Mouse (Mus musculus) heart, embryonic 14.5 days (tissue): Measurements from ENCODE around the gene Gmeb2. TPM values are rescaled to one million over a fixed set of nuclear protein-coding genes. Genes with fewer than 3 reads are reported as not detected.

Experiments
- ATAC-seq: fragments of 200-750 bp; cut with Nextera tagmentation; 2 replicates; pipeline ENCODE4 v1.8.0; 2017; ENCODE audit warnings: low read depth, moderate TSS enrichment; ENCODE audit not compliant: insufficient number of reproducible peaks, insufficient read depth, low FRiP score
- H3K27ac ChIP-seq, 2 experiments: fragments of 200-500 bp in 1 of 2; fragments of 300-500 bp in 1 of 2; sonication (generic) in 1 of 2; replicated peaks in 1 of 2; 2 replicates each; pipeline ENCODE4 v1.5.1; 2012 to 2014; ENCODE audit warnings: low read depth in 2 of 2, low read length in 2 of 2, control low read depth in 1 of 2, mild to moderate bottlenecking in 1 of 2, mixed read lengths in 1 of 2; ENCODE audit not compliant: control insufficient read depth in 1 of 2, insufficient read depth in 1 of 2
- H3K27me3 ChIP-seq: fragments of 300-500 bp; sonication (generic); 2 replicates; pipeline ENCODE4 v1.6.1; 2014; ENCODE audit warnings: mild to moderate bottlenecking, low read length, control low read depth; ENCODE audit not compliant: control insufficient read depth, insufficient read depth
- H3K36me3 ChIP-seq: fragments of 300-500 bp; sonication (generic); 2 replicates; pipeline ENCODE4 v1.6.1; 2014; ENCODE audit warnings: mild to moderate bottlenecking, control low read depth, low read length, mixed read lengths; ENCODE audit not compliant: control insufficient read depth, insufficient read depth
- H3K4me1 ChIP-seq, 2 experiments: fragments of 200-500 bp in 1 of 2; fragments of 300-500 bp in 1 of 2; sonication (generic) in 1 of 2; 2 replicates each; pipeline ENCODE4 v1.6.1; 2012 to 2014; ENCODE audit warnings: low read length in 2 of 2, control low read depth in 1 of 2, mixed read lengths in 1 of 2; ENCODE audit not compliant: control insufficient read depth in 2 of 2, insufficient read depth in 2 of 2
- H3K4me2 ChIP-seq: fragments of 300-500 bp; sonication (generic); 2 replicates; pipeline ENCODE4 v1.6.1; 2014; ENCODE audit warnings: mild to moderate bottlenecking, low read length
- H3K4me3 ChIP-seq, 2 experiments: fragments of 200-500 bp in 1 of 2; fragments of 300-500 bp in 1 of 2; sonication (generic) in 1 of 2; 2 replicates each; pipeline ENCODE4 v1.5.1; 2012 to 2014; ENCODE audit warnings: low read length in 2 of 2, mild to moderate bottlenecking in 2 of 2, control low read depth in 1 of 2, low read depth in 1 of 2, moderate library complexity in 1 of 2; ENCODE audit not compliant: control insufficient read depth in 1 of 2, insufficient read depth in 1 of 2
- H3K9ac ChIP-seq: fragments of 300-500 bp; sonication (generic); 2 replicates; pipeline ENCODE4 v1.6.1; 2014; ENCODE audit warnings: mild to moderate bottlenecking, low read length
- H3K9me3 ChIP-seq: fragments of 300-500 bp; sonication (generic); 2 replicates; pipeline ENCODE4 v1.6.1; 2016; ENCODE audit warnings: low read length, control low read depth; ENCODE audit not compliant: control insufficient read depth
- WGBS: fragments of 180-500 bp; shearing (Covaris S2); extraction: QIAGEN DNeasy Blood & Tissue Kit; methylation state at CpG from one replicate; pipeline ENCODE4 v1.1.7; 2014; 5-methylcytosine and 5-hydroxymethylcytosine counted together
- polyA plus RNA-seq: library from polyadenylated mRNA; unstranded; fragments of >200 nt; fragmentation: Nextera tagmentation; extraction: Ambion mirVana; gene quantifications from 2 replicates; pipeline ENCODE4 v1.2.1, GENCODE M21; 2014

Gmeb2 gene
- polyA plus RNA-seq, 1 experiment from 2014 or later, result 9.1 TPM

- 5% methylated on average over 23 of the region's 23 CpGs for WGBS
- H3K4me1 ChIP-seq, result peaks cover 4 to 6% of the 10 kb centered on the region in 2 experiments; a peak in 2 of 4 replicates
- peaks cover 46% of the 10 kb centered on the region for H3K27me3 ChIP-seq
- H3K4me3 ChIP-seq, result peak within 1 kb of the TSS in 1 of 2 experiments; percentile 19; a peak in 2 of 4 replicates
- H3K36me3 ChIP-seq, result no peaks in the 10 kb centered on the region
- ATAC-seq, result no peak; the same call in 1 of the 2 replicates
- H3K9me3 ChIP-seq, result no peaks in the 10 kb centered on the region
- no peak within 1 kb of the TSS for H3K27ac ChIP-seq
- peak within 1 kb of the TSS; percentile 42 for H3K4me2 ChIP-seq
- H3K9ac ChIP-seq, result no peak within 1 kb of the TSS
These were observed 26.4 kb upstream of the Gmeb2 start, which contains the start of gene Stmn3 for GRCm38 (mm10) chr2:181314080-181314810. Gene Stmn3 (minus strand): TSS chr2:181314500.

GRCm38 (mm10) chr2:181313344-181314079 lies 25.7 kb upstream of the Gmeb2 start:
- Histone ChIP-seq H3K27ac (no peak overlapping the region), H3K9me3 (no peaks in the 10 kb centered on the region), H3K9ac (no peak overlapping the region), H3K4me3 (peak overlapping the region in 1 of 2 experiments; percentile 19; a peak in 2 of 4 replicates), H3K27me3 (peaks cover 46% of the 10 kb centered on the region), H3K36me3 (no peaks in the 10 kb centered on the region), H3K4me1 (peaks cover 4% of the 10 kb centered on the region in 2 experiments; a peak in 2 of 4 replicates), H3K4me2 (peak overlapping the region; percentile 42)
- 5% methylated on average over 35 of the region's 35 CpGs for WGBS
- ATAC-seq, result no peak

DNA sequence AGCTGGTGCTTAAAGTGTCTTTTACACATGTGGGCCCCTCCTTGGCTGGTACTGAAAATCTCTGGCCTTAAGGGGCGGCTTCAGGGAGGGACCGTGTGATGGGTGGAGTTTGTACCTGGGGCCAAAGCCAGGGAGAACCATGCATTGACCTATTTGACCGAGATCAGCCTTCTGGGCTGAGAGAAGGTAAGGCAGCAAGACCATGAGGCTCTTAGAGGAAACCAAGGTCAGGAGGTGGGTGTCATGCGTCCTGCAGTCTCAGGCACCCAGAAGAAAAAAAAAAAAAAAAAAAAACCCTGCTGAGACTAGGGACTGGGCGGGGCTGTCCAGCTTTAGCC lies 25.1 kb upstream of the Gmeb2 start:
- H3K4me3 ChIP-seq, result no peak overlapping the region
- peaks cover 47% of the 10 kb centered on the region for H3K27me3 ChIP-seq
- no peaks in the 10 kb centered on the region for H3K9me3 ChIP-seq
- H3K4me2 ChIP-seq, result no peak overlapping the region
- ATAC-seq, result no peak
- peaks cover 4% of the 10 kb centered on the region in 2 experiments; a peak in 2 of 4 replicates for H3K4me1 ChIP-seq
- WGBS, result 11% methylated on average over 5 of the region's 5 CpGs
- H3K9ac ChIP-seq, result no peak overlapping the region
- H3K36me3 ChIP-seq, result no peaks in the 10 kb centered on the region
- no peak overlapping the region for H3K27ac ChIP-seq

GRCm38 (mm10) chr2:181312435-181312834 lies 24.6 kb upstream of the Gmeb2 start:
- WGBS, result 51% methylated on average over 3 of the region's 3 CpGs

GRCm38 (mm10) chr2:181307144-181307804 lies 19.4 kb upstream of the Gmeb2 start:
- Histone ChIP-seq H3K4me2 (peak overlapping the region; percentile 7; the same call in 1 of the 2 replicates), H3K4me3 (peak overlapping the region in 1 of 2 experiments; percentile 3; a peak in 1 of 4 replicates), H3K9me3 (no peaks in the 10 kb centered on the region), H3K9ac (no peak overlapping the region), H3K27me3 (peaks cover 47% of the 10 kb centered on the region), H3K4me1 (no peaks in the 10 kb centered on the region), H3K27ac (no peak overlapping the region), H3K36me3 (no peaks in the 10 kb centered on the region)
- WGBS, result 10% methylated on average over 30 of the region's 30 CpGs
- no peak for ATAC-seq

More at GRCm38 (mm10) chr2:181312435-181312834, 24.6 kb upstream of the Gmeb2 start:
- no peaks in the 10 kb centered on the region for H3K9me3 ChIP-seq
- no peak overlapping the region for H3K27ac ChIP-seq
- H3K4me1 ChIP-seq, result peaks cover 4% of the 10 kb centered on the region in 2 experiments; a peak in 2 of 4 replicates
- no peak overlapping the region for H3K4me2 ChIP-seq
- H3K4me3 ChIP-seq, result no peak overlapping the region
- ATAC-seq, result no peak
- no peaks in the 10 kb centered on the region for H3K36me3 ChIP-seq
- peaks cover 53% of the 10 kb centered on the region for H3K27me3 ChIP-seq
- H3K9ac ChIP-seq, result no peak overlapping the region

DNA sequence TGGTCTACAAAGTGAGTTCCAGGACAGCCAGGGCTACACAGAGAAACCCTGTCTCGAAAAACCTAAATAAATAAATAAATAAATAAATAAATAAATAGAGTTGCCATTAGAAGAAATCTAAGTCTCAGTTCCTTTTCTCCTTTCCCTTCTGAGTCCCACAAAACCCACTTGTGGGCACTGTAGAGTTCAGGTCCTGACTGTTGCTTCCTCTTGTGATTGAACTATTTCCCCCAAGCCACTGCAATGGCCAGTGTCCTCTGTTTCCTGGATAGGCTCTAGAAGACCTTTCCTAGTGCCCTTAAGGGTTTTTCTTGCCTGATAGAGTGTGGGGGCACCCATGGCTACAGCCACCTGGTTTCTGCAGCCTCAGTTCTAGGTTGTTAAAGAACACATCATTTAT lies 17.1 kb upstream of the Gmeb2 start:
- Histone ChIP-seq H3K36me3 (peaks cover 16% of the 10 kb centered on the region), H3K9me3 (0 out of 2 replicates have a peak, but pooled peaks cover 4% of the 10 kb centered on the region), H3K9ac (no peak overlapping the region), H3K27ac (no peak overlapping the region), H3K4me3 (no peak overlapping the region), H3K27me3 (peaks cover 31% of the 10 kb centered on the region), H3K4me2 (no peak overlapping the region), H3K4me1 (no peaks in the 10 kb centered on the region)
- 94% methylated on average over 1 of the region's 1 CpGs for WGBS
- ATAC-seq, result no peak

DNA sequence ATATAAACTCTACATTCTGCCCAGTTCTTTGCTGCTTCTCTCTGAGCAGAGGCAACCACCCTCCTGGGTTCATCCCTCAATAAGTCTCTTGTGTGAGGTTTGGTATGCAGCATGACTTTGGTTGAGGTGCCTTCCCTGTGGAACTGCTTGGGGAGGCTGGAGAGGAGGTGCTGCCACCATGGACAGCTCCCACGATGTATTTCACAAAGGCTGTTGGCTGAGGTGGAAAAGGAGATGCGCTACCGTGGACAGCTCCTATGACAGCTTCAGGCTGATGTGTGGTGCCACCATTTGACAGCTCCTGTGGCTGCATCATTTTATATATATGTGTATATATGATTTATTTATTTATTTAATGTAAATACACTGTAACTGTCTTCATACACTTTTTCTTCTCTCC lies 14.2 kb upstream of the Gmeb2 start:
- peaks cover 21% of the 10 kb centered on the region for H3K36me3 ChIP-seq
- no peak overlapping the region for H3K27ac ChIP-seq
- peaks cover 21% of the 10 kb centered on the region for H3K27me3 ChIP-seq
- no peaks in the 10 kb centered on the region for H3K4me1 ChIP-seq
- no peak overlapping the region for H3K4me2 ChIP-seq
- H3K4me3 ChIP-seq, result no peak overlapping the region
- ATAC-seq, result no peak
- H3K9ac ChIP-seq, result no peak overlapping the region
- 18% methylated on average over 3 of the region's 3 CpGs for WGBS
- H3K9me3 ChIP-seq, result 0 out of 2 replicates have a peak, but pooled peaks cover 4% of the 10 kb centered on the region
